Mouse (Mus musculus) spleen, adult 2 months (tissue): ENCODE data around the gene Slc22a14. TPM values are rescaled to one million over a fixed set of nuclear protein-coding genes. Genes with fewer than 3 reads are reported as not detected.

Experiments used
- DNase-seq, 2 experiments: peaks; one replicate each; pipeline versions ENCODE4 v3.0.0 to v3.0.0-alpha.2; 2012 to 2021; ENCODE audit warnings: low spot score in 2 of 2, low read depth in 1 of 2
- H3K27ac ChIP-seq: fragments of 200-500 bp; 2 replicates; pipeline ENCODE4 v1.5.1; 2012; ENCODE audit warnings: low read length, inconsistent platforms; ENCODE audit not compliant: insufficient read depth
- H3K27me3 ChIP-seq: fragments of 200-500 bp; 2 replicates; pipeline ENCODE4 v1.6.1; 2012; ENCODE audit warnings: mild to moderate bottlenecking, moderate library complexity, low read length, inconsistent platforms; ENCODE audit not compliant: control insufficient read depth, insufficient read depth
- H3K36me3 ChIP-seq: fragments of 200-500 bp; 2 replicates; pipeline ENCODE4 v1.6.1; 2012; ENCODE audit warnings: mild to moderate bottlenecking, low read length, inconsistent platforms; ENCODE audit not compliant: control insufficient read depth, insufficient read depth
- H3K4me1 ChIP-seq: fragments of 200-500 bp; 2 replicates; pipeline ENCODE4 v1.6.1; 2011; ENCODE audit warnings: inconsistent platforms; ENCODE audit not compliant: control insufficient read depth, insufficient read depth, insufficient read length
- H3K4me3 ChIP-seq: fragments of 200-500 bp; 2 replicates; pipeline ENCODE4 v1.5.1; 2011; ENCODE audit warnings: mild to moderate bottlenecking, inconsistent platforms; ENCODE audit not compliant: insufficient read depth, insufficient read length; ENCODE audit errors: extremely low read depth
- CTCF ChIP-seq: fragments of 200-500 bp; IDR thresholded peaks from 2 replicates; pipeline ENCODE4 v1.5.1; 2011; ENCODE audit warnings: mild to moderate bottlenecking, inconsistent platforms; ENCODE audit not compliant: insufficient read depth, insufficient read length, insufficient replicate concordance; ENCODE audit errors: extremely low read depth
- POLR2A ChIP-seq: fragments of 200-500 bp; IDR thresholded peaks from 2 replicates; pipeline ENCODE4 v1.6.1; 2011; ENCODE audit warnings: low read depth, low read length, inconsistent platforms
- WGBS: fragments of 180-500 bp; shearing (Covaris S2); methylation state at CpG from one replicate; pipeline ENCODE4 v1.1.7; 2018; 5-methylcytosine and 5-hydroxymethylcytosine counted together
- polyA plus RNA-seq: library from polyadenylated mRNA; depleted of rRNA; stranded (reverse); fragments of >200 nt; gene quantifications from 2 replicates; pipeline ENCODE4 v1.2.3, GENCODE M21; 2012

The Slc22a14 gene
- polyA plus RNA-seq, 1 experiment: 0.22 TPM

DNA sequence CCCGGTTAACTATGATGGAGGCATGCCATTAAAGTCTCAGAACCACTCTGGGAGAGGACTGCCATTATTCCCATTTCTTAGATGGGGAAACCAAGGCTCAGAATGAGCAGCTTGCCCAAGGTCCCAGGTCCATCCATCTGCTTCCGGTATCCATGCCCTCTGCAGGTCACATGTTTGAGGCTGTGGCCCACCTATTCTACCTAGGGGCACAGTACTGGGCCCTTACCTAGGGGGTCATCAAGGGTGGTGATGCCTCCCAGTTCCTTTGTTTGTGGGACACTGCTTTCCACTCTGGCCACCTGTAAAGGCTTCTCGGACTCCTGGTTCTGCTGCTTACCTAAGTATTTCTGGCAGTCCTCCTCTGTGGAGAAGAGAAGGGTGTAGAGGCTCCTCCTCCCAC, 27.0 kb downstream of the Slc22a14 start:
- no peak overlapping the region for H3K4me3 ChIP-seq
- H3K27me3 ChIP-seq: no peaks in the 10 kb centered on the region
- peaks cover 9% of the 10 kb centered on the region for H3K36me3 ChIP-seq
- peaks cover 12% of the 10 kb centered on the region; the same call in 1 of the 2 replicates for H3K4me1 ChIP-seq
- no peak for TF ChIP-seq CTCF
- no peak for TF ChIP-seq POLR2A
- 91% methylated on average over 3 of the region's 3 CpGs for WGBS
- DNase-seq: no peak
- H3K27ac ChIP-seq: no peak overlapping the region

DNA sequence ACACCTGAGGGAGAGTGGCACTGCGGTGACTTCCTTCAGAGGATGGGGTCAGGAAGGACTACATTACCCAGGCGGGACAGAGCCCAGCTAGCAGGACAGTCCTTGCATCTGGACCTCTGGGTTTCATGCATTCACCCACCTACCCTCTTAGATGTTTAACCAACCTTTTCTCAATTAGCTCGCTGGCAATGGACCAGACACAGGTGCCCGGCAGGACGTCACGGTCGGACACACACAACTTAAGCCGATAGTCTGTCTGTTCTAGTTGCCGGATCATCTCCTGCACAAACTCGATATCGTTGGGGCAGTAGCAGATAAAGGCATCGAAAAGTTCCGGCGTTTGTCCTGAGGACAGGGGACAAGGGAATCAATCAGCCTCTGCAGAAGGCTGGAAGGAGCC, 27.5 kb downstream of the Slc22a14 start:
- no peak overlapping the region for H3K4me3 ChIP-seq
- H3K27me3 ChIP-seq: no peaks in the 10 kb centered on the region
- no peak overlapping the region for H3K27ac ChIP-seq
- TF ChIP-seq CTCF: no peak
- no peak for TF ChIP-seq POLR2A
- H3K4me1 ChIP-seq: peaks cover 12% of the 10 kb centered on the region; the same call in 1 of the 2 replicates
- DNase-seq: no peak
- peaks cover 9% of the 10 kb centered on the region for H3K36me3 ChIP-seq
- WGBS: 94% methylated on average over 14 of the region's 14 CpGs

DNA sequence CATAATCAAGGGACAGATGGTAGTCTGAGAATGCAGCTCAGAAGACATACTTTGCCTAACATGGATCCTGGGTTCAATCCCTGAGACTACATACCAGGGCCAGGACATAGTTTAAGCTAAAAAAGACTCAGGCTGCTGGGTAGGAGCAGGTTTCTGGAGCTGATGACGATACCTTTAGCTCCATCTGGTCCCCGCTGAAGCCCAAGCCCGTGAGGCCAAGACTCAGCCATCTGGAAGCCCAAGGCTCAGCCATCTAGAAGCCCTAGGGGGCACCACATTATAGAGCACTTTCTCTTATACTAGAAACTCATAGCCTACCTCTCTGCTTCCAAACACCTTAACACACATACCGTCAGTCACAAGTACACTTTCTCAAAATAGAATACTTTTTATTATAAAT, 29.8 kb downstream of the Slc22a14 start:
- Histone ChIP-seq H3K36me3 (peaks cover 9% of the 10 kb centered on the region), H3K4me3 (no peak overlapping the region), H3K4me1 (peaks cover 8% of the 10 kb centered on the region; the same call in 1 of the 2 replicates), H3K27me3 (no peaks in the 10 kb centered on the region), H3K27ac (no peak overlapping the region)
- TF ChIP-seq POLR2A (no peak), CTCF (no peak)
- DNase-seq: no peak
- 88% methylated on average over 4 of the region's 4 CpGs for WGBS

DNA sequence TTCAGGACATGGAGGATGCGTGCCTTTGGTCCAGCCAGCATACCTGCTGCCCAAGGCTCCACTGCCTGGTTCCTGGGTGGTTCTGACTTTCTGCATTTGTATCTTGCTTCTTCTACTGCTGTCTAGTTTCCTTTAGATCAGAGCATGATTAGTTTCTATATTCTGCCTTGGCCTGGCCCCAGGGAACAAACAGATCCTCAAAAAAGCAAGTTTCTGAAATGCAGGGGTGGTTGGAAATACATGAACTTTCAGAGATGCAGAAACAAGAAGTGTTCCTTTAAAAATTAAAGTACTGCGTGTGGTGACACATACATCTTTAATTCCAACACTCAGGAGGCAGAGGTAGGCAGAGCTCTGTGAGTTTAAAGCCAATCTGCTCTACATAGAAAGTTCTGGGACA, 30.5 kb downstream of the Slc22a14 start:
- Histone ChIP-seq H3K36me3 (peaks cover 9% of the 10 kb centered on the region), H3K27me3 (no peaks in the 10 kb centered on the region), H3K4me1 (peaks cover 8% of the 10 kb centered on the region; the same call in 1 of the 2 replicates), H3K27ac (peak overlapping the region; percentile 49), H3K4me3 (no peak overlapping the region)
- WGBS: 75% methylated on average over 2 of the region's 2 CpGs
- TF ChIP-seq POLR2A: no peak
- DNase-seq: no peak

DNA sequence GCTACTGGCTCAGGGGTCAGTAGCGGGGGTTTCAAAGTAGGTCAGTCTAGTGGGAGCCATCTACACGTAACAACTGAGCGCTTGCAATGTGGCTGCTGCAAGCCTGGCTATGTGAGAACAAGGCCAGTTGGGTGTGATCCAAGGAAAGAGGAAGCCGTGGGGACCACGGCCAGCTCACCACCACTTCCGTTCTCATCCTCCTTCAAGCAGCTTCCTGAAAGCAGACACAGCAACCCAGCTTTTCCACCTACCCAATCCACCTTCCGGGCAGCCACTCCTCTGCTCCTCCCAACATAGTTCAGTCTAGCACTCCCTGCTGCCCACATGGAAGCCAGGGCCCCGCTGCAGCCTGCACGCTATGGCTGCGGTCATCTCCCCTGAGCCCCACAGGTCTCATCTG, 31.0 kb downstream of the Slc22a14 start:
- Histone ChIP-seq H3K27me3 (no peaks in the 10 kb centered on the region), H3K27ac (peak overlapping the region; percentile 49), H3K4me1 (peaks cover 8% of the 10 kb centered on the region; the same call in 1 of the 2 replicates), H3K4me3 (no peak overlapping the region), H3K36me3 (peaks cover 9% of the 10 kb centered on the region)
- WGBS: 11% methylated on average over 10 of the region's 10 CpGs
- no peak for TF ChIP-seq CTCF
- no peak for TF ChIP-seq POLR2A
- peak in 1 of 2 experiments; percentile 27 for DNase-seq

DNA sequence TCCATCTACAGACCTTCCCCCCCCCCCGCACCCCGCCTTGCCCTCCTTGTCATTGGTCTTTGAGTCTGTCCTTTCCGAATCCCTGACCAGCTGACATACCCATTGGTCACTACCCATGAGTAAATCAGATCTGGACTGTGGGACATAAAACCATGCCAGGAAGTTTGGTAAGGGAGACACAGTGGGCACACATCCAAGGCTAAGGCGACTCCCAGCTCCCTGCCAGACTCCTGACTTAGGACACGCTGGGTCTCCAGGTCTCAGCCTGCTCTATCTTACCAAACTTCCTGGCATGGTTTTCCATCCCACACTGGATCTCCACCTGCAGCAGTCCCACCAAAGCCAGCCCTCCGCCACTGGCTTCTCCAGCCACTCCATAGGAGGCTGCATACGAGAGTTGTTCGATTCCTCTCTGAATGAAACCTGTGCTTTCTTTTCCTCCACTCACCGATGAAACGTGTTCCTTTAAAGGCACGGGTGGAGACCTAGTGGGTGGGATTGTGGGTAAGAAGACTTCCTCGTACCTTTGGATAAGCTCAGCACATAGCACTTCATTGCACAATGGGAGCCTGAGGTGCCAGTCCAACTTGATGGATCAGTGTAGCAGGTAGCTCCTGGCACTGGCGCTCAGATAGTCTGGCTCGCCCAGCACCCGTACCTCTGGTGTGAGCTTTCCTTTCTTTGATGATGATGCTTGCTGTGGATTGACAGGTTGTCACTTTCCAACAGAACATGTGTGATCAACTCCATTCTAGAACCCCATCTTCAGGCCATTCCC, 35.0 kb downstream of the Slc22a14 start:
- TF ChIP-seq POLR2A (no peak), CTCF (no peak)
- 88% methylated on average over 15 of the region's 15 CpGs for WGBS
- peaks cover 4% of the 10 kb centered on the region; the same call in 1 of the 2 replicates for H3K4me1 ChIP-seq
- no peak for DNase-seq
- H3K27me3 ChIP-seq: no peaks in the 10 kb centered on the region
- no peaks in the 10 kb centered on the region for H3K36me3 ChIP-seq
- H3K4me3 ChIP-seq: no peak overlapping the region
- H3K27ac ChIP-seq: no peak overlapping the region

DNA sequence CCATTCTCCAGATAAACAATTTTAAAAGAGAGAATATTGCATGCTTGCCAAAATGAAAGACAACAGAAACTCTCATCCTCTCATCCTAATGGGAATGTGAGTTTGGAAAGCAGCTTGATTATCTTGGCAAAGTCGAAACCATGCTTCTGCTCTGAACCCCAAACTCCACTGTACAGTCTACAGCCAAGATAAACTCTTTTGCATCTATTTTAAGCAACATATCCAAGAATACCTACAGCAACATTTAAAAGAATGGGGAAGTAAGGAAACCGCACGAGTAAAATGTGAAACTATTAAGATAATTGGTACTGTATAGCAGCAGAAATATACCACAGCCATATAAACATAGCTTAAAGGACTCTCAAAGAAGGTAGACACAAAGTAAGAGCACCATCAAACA, 36.9 kb downstream of the Slc22a14 start:
- Histone ChIP-seq H3K36me3 (no peaks in the 10 kb centered on the region), H3K4me3 (no peak overlapping the region), H3K4me1 (peaks cover 3% of the 10 kb centered on the region; the same call in 1 of the 2 replicates), H3K27me3 (no peaks in the 10 kb centered on the region), H3K27ac (no peak overlapping the region; the same call in 1 of the 2 replicates)
- no peak for DNase-seq
- 14% methylated on average over 3 of the region's 3 CpGs for WGBS
- no peak for TF ChIP-seq CTCF
- TF ChIP-seq POLR2A: no peak
